Mouse (Mus musculus) neural tube, embryonic 12.5 days (tissue): ENCODE data around the gene Timp2. TPM values are rescaled to one million over a fixed set of nuclear protein-coding genes. Genes with fewer than 3 reads are reported as not detected.

Experiments
- ATAC-seq: fragments of 200-750 bp; cut with Nextera tagmentation; 2 replicates; pipeline ENCODE4 v1.8.0; 2017; ENCODE audit warnings: low read depth, mild to moderate bottlenecking, moderate TSS enrichment, moderate library complexity; ENCODE audit not compliant: low FRiP score
- H3K27ac ChIP-seq: fragments of 300-500 bp; sonication (generic); 2 replicates; pipeline ENCODE4 v1.5.1; 2016
- H3K27me3 ChIP-seq: fragments of 300-500 bp; sonication (generic); replicated peaks from 2 replicates; pipeline ENCODE4 v1.6.1; 2016; ENCODE audit warnings: mild to moderate bottlenecking
- H3K36me3 ChIP-seq: fragments of 300-500 bp; sonication (generic); 2 replicates; pipeline ENCODE4 v1.6.1; 2016; ENCODE audit warnings: mild to moderate bottlenecking
- H3K4me1 ChIP-seq: fragments of 300-500 bp; sonication (generic); 2 replicates; pipeline ENCODE4 v1.6.1; 2016
- H3K4me2 ChIP-seq: fragments of 300-500 bp; sonication (generic); replicated peaks from 2 replicates; pipeline ENCODE4 v1.6.1; 2016; ENCODE audit warnings: mild to moderate bottlenecking
- H3K4me3 ChIP-seq: fragments of 300-500 bp; sonication (generic); 2 replicates; pipeline ENCODE4 v1.5.1; 2016
- H3K9ac ChIP-seq: fragments of 300-500 bp; sonication (generic); 2 replicates; pipeline ENCODE4 v1.6.1; 2016; ENCODE audit warnings: mild to moderate bottlenecking
- H3K9me3 ChIP-seq: fragments of 300-500 bp; sonication (generic); 2 replicates; pipeline ENCODE4 v1.6.1; 2016; ENCODE audit warnings: mild to moderate bottlenecking
- WGBS: fragments of 180-500 bp; shearing (Covaris S2); methylation state at CpG from one replicate; pipeline ENCODE4 v1.1.7; 2016; 5-methylcytosine and 5-hydroxymethylcytosine counted together
- polyA plus RNA-seq: library from polyadenylated mRNA; unstranded; fragments of >200 nt; fragmentation: Nextera tagmentation; extraction: Ambion mirVana; gene quantifications from 2 replicates; pipeline ENCODE4 v1.2.1, GENCODE M21; 2016

Timp2 gene
- polyA plus RNA-seq, 1 experiment from 2014 or later: 50.0 TPM

DNA sequence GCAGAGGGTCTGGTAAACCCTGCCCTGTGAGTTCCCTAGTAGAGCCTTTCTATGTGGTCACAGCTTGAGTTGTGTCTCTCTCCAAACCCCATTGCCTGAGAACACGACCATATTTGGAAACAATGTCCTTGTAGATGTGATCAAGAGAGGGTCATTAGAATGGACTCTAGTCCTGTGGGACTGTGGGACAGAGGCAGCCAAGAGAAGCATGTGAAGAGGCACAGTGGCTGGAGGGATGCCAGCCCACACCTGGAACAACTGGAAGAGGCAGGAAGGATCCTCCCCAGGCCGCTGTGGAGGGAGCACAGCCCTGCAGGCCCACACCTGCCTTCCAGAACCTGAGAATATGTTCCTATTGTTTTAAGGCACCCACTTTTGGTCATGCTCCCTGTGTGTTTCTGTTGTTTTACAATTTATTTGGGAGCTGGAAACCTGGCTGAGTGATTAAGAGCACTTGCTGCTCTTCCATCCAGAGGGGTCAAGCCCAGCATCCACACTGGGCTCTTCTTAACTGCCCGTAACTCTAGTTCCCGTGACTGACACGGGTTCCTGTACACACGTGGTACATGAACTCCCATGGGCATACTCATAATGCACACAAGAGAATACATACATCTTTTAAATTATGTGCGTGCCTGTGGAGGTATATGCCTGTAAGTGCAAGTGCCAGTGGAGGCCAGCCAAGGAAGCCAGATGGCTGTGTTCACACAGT, 101.9 kb downstream of the Timp2 start:
- no peak for ATAC-seq
- whole genome bisulfite sequencing: 87% methylated on average over 7 of the region's 7 CpGs
- no peak overlapping the region for H3K27ac ChIP-seq

More for the DNA sequence above, 101.9 kb downstream of the Timp2 start:
- H3K36me3 ChIP-seq: peaks cover 23% of the 10 kb centered on the region
- H3K9ac ChIP-seq: no peak overlapping the region
- H3K27me3 ChIP-seq: no peaks in the 10 kb centered on the region
- H3K4me3 ChIP-seq: no peak overlapping the region
- H3K9me3 ChIP-seq: no peaks in the 10 kb centered on the region
- H3K4me1 ChIP-seq: peaks cover 15% of the 10 kb centered on the region
- no peak overlapping the region; the same call in 1 of the 2 replicates for H3K4me2 ChIP-seq

Other genes starting within 250 kb of the Timp2 start
- gene Dnah17, start 225.1 kb downstream of the Timp2 start, polyA plus RNA-seq: 0.27 and 0.28 TPM in 2 replicates
- gene Cyth1, start 107.1 kb downstream of the Timp2 start, polyA plus RNA-seq: 30.0 and 30.8 TPM in 2 replicates
- gene Usp36, start 65.5 kb downstream of the Timp2 start, polyA plus RNA-seq: 17.5 and 19.1 TPM in 2 replicates
- 0.28 and 0.43 TPM in 2 replicates for gene Cep295nl, start 13.2 kb downstream of the Timp2 start, polyA plus RNA-seq
- gene Lgals3bp, start 46.4 kb upstream of the Timp2 start, polyA plus RNA-seq: 1.4 and 2.0 TPM in 2 replicates
- gene Cant1, start 63.3 kb upstream of the Timp2 start, polyA plus RNA-seq: 32.1 and 32.2 TPM in 2 replicates
- gene C1qtnf1, start 72.5 kb upstream of the Timp2 start, polyA plus RNA-seq: 2.5 and 3.1 TPM in 2 replicates
- gene Engase, start 121.1 kb upstream of the Timp2 start, polyA plus RNA-seq: 9.7 and 9.8 TPM in 2 replicates